Mouse (Mus musculus) gastrocnemius, postnatal 4 days (tissue): ENCODE results near the gene Col5a3. TPM values are rescaled to one million over a fixed set of nuclear protein-coding genes. Genes with fewer than 3 reads are reported as not detected.

ENCODE experiments used
- DNase-seq, 2 experiments: peaks; one replicate each; pipeline ENCODE4 v3.0.0; 2021 to 2022; ENCODE audit warnings: low spot score in 2 of 2, mixed read lengths in 2 of 2
- total RNA-seq, 2 experiments: library from RNA; stranded (reverse); gene quantifications; 2 replicates each; pipeline ENCODE4 v1.2.3; 2021

The Col5a3 gene
- total RNA-seq, 2 experiments from 2014 or later, result 156 to 159 TPM

DNA sequence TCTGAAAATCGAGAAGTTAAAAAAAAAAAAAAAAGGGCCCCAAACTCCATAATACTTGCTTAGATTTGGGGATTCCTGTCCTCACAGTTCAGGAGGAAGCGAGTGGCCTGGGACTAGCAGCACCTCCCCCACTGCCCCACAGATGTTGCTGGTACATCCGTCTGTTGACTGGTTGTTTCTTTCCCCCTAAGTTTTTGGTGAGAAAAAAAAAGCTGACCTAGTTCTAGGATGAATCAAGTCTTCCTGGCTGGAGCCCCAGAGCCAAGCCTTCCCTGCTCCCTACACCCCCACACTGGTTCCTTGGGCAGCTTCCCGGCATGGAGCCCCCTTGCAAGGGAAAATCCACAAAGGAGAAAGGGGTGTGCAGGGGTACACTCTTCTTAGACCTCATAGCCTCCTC lies 4.6 kb downstream of the Col5a3 start:
- DNase-seq, result no peak

DNA sequence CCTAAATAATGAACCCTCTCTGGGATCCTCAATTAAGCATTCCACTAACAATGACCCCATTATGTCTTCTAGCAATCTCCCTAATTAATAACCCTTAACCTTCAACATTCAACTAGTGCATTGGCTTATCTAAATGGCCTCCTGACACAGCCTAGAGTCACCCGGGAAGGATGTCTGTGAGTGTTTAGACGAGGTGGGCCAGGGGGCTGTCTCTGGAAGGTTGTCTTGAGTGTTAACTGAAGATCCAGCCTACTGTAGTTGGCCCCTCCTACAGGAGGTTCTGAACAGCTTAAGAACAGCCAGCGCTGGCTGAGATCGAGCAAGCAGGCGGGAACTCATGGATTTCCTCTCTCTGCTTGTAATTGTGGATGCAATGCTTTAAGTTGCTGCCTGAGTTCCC lies 9.2 kb downstream of the Col5a3 start:
- DNase-seq, result no peak

DNA sequence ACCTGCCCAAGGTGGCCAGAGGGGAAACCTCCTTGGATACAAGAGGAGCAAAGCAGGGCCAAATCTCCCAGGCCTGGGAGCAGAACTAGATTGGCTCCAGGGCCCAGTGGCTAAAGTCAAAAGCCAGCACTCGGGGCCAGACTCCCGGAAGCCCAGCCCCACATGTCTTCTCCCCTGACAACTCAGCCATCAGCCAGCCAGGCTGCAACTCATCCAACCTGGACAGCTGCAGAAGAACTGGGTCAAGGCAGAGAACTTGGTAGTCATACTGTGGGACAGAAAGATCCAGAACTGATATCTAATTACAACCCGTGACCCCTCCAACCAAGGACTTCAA lies 9.7 kb downstream of the Col5a3 start:
- peak in 1 of 2 experiments; percentile 54 for DNase-seq

DNA sequence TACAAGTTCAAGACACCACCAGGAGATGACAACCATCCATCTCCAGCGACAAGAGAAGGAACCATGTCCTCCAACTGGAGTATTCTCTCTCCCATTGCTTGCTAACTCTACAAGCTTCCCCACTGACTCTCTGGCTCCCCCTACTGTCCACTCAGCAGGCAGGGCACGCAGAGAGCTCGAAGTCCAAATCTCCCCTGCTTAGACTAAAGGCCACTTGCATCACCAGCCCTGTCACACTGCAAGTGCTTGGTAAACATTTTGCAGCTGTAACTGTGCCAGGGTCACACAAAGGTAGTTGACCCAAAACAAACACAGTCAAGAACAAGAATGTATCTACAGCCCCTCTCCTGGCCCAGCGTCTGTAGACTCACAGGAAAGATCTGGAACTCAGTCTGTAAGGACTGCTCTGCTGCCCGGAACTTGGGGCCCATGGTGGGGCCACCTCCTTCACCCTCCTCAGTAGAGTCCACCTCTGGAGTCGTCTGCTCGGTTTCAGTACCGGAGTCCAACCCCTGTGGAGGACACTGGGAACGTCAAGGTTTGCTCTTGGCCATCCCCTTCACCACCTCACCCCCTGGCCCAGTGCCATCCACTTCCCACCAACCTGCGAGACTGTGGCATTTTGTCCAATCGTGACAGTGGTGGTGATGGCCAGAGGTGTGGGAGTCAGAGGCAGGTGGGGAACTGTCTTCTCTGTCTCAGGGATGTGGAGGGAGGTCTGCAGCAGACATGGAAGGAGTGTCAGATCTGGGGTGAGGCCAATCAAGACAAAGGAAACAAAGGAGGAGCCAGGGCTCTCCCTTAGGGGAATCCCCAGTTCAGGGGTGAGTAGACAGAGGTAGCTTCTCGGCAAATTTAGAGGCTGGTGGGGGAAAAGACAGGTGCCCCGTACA lies 10.4 kb downstream of the Col5a3 start:
- DNase-seq, result peak in 1 of 2 experiments; percentile 65

DNA sequence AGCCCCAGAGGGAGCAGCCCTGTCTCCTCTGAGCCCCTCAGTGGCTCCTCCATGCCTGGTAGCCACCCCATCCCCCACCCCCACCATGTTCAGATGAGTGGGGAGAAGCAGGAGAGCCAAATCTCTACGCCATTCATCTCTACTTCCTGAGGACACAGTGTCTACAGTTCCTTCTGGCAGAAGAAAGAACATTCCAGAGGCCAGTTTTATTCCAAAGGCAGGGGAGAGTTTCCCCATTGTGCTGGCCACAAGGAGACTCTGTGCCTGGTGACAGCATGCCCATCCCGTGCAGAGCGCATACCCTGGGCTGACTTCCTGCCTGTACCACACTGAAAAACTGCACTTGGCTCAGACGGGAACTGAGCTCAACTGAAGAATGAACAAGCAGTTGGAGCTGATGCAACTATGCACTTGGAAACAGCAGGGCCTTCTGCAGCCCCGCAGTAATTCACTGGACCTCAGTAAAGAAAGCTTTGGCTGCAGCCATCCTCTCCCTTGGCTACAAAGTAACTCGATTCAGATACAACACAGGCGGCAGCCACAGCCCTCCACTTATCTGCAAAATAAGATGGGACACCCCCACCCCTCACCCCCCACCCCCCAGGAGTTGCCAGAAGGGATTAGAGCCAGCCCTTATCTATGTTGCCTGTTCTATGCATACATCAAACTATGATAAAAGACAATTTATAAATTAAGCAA lies 20.6 kb downstream of the Col5a3 start:
- peak in 1 of 2 experiments; percentile 55 for DNase-seq

DNA sequence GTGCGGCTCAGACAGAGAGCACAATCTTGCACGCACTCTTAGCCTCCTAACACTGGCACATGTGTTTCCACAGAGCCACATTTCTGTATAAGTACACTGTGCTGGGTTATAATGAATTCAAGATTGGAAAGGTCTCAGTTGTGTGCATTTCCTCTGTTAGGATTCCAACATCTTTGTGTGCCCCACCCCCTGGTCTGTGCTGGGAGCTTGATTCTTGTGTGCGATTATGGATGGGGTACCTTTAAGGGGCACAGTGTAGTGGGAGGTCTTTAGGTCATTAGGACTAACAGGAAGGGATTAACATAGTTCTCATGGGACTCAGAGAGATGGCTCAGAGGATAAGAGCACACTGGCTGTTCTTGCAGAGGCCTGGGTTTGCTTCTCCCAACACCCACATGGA lies 24.5 kb downstream of the Col5a3 start:
- DNase-seq, result no peak

DNA sequence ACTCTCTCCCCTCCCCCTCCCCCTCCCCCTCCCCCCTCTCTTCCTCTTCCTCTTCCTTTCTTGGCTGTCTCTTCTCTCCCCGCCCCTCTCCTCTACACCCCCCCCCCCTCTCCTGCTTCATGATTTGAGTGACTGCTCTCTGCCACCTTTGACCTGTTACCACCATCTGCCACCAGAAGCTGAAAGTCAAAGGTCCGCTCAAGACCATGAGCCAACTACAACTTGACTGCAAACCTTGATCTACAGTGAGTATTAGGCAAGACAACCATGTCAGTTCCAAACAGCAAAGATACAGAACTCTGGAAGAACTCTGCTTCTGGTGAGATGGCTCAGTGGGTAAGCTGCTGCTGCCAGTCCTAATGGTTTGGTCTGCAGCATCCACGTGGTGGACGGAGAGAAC lies 25.2 kb downstream of the Col5a3 start:
- DNase-seq, result no peak

DNA sequence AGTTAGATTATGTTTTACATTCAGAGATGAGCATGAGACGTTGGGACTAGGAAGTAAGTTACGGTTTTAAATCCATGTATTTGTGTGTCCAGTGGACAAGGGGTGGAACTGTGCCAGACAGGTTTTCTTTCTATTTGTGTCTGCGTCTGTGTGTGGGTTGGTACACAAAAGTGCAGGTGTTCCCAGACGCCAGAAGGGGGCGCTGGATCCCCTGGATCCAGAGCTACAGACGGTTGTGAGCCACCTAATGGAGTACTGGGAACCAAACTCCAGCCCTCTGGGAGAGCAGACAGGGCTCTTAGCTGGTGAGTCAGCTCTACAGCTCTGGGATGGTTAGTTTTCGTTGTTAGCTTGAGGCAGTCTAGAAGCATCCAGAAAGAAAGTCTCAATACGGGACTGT lies 26.9 kb downstream of the Col5a3 start:
- no peak for DNase-seq

DNA sequence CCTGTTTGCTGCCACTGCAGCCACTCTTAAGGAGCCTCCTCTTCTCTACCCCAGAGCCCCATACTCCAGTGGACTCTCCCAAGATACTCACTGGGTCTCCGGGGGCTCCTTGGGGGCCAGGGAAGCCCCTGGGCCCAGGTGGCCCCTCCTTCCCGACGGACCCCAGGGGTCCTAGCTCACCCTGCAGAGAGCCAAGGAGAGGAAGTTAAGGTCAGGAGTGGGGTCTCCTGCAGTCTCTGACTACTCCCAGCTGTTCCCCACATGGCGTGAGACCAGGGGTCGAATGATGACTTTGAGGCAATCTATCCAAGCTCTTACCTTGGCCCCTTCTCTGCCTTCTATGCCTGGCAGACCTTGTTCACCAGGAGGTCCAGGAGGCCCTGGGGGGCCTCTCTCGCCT lies 29.8 kb downstream of the Col5a3 start:
- DNase-seq, result no peak

DNA sequence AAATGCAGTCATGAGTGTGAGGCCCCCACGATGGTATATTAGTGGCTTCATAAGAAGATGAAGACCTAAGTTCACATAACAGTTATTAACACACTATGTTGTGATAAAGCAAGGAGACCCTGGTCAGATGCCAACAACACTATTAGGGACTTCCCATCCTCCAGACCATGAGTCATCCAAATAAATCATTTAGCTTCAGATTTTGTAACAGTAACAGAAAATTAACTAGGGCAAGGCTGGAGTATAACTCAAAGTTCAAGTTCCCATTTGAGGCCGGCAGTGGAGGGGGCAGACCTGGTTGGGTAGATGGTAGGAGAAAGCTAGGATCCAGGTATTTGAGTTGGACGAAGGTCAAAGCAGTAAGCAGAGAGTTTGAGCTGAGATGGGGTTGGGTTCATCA lies 33.6 kb downstream of the Col5a3 start:
- DNase-seq, result no peak

DNA sequence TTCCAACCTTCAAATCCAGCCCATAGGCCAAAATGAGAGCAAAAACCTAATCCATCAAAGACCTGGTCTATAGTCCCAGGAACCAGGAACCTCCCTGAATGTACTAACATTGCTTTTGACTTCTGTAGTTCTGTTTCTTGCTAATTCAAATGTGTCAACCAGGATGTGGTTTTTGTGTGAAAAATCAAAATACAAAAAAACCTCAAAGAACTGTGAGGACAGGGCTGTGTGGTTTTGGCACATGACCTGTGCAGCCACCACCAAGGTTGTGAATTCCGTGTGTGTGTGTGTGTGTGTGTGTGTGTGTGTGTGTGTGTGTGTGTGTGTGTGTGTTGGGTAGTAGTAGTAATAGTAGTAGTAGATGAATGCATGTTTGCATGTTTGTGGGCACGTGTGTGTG lies 49.6 kb downstream of the Col5a3 start:
- no peak for DNase-seq

DNA sequence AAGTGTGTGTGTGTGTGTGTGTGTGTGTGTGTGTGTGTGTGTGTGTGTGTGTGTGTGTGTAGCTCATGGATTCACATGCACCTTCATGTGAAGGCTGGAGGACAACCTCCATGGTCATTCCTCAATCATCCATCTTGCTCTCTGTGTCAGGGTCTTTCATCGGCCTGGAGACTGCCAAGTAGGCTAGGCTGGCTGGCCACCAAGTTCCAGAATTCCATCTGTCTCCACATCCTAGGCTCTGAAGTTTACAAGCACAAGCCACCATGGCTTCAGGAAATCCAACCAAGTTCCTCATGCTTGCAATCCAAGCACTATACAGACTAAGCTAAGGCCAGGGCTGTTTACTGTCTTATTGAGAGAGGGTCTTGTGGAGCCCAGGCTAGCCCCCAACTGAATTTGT lies 51.8 kb downstream of the Col5a3 start:
- DNase-seq, result peak in 1 of 2 experiments; percentile 42

DNA sequence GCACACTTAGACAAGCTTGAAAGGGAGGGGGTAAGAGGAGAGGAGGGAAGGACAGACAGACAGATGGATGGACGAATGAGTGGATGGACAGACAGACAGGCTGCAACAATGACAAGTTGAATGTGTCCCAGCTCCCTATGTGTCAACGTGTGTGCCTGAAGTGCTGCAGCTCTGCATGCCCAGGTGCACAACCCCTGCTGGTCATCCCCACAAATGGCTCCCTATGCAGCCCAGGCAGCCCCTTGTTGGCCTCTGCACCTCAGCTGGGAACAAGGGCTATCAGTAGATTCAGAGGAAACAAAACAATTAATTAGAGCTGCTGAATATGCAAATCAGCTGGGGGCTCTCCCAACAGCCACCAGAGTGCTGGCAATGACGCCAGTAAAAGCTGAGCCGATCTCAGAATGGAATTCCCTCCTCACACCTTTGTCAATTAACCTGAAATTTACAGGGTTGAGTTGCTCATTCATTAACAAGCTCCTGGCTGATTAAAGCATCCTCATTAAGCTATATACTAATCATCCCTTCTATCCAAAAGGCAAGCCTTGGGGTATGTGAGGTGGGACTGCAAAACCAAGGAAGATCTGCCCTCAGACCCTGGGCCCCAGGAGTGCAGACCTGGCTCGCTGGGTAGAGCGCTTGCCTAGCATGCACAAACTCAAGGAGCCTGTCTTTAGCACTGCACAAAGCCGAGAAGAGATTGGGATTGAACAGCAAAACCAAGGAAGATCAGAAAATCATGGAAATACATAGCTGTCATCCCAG lies 52.5 kb downstream of the Col5a3 start:
- DNase-seq, result no peak

DNA sequence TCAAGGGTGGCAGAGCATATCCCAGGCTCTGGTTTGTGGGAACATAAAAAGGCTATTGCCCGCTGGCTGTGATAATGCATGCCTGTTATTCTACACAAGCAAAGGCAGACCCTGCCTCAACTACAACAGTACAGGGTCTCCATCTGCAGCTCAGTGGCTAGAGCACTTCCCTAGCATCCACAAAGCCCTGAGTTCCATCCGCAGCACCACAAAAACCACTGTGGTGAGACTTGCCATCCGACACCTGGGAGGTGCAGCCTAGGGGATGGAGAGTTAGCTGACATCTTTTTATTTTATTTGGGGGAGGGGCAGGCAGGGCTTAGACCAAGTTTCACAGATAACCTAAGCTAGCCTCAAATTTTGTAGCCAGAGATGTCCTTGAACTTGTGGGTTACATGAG lies 53.5 kb downstream of the Col5a3 start:
- no peak for DNase-seq

DNA sequence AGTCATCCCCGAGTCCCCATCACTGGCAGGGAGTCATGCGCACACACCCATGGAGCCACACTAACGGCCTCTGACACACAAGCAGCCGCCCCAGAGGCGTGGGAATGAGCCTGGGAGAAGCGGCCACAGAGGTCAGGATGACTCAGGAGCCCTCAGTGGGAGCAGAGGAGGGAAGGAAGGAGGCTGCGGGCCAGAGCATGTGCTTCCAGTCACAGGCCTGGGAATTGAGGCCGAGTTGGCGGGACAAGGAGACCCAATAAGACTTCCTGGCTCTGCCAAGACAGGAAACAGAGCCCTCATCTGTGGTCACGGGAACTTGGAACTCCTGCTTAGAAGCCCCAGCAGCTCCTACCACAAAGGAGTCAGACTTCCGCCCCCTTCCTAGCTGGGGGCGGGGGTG lies 54.1 kb downstream of the Col5a3 start:
- peak; percentile 47 to 72 for DNase-seq

DNA sequence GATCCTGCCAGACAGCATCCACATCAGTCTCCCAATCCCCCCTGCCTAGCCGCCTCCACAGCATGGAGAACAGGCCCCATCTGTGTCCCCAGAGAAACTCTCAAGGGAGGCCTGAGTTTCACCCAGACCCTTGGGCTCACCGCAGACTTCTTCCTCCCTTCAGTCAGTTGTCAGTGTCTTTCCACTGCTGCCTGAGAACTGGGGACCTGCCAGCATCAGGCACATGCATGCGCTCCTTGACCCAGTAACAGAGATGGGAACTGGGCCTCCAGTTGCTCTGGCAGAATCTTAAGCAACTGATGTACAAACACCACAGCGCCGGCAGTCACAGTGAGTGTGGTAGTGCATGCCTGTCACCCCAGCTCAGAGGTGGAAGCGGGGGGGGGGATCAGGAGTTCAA lies 56.0 kb downstream of the Col5a3 start:
- DNase-seq, result no peak

DNA sequence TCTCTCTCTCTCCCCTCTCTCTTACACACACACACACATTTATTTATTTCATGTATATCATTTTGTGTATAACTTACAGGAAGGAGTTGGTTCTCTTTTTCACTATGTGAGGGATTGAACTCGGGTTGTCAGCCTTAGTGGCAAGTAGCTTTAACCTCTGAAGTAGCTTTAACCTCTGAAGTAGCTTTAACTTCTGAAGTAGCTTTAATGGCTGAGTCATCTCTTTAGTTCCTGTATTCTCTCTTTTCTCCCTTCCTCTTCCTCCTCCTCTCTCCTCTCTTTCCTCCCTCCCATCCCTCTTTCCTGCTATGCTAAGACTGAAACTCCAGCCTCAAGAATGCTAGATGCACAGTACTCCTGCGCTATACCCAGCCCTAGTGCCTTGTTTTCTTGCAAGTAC lies 56.6 kb downstream of the Col5a3 start:
- no peak for DNase-seq

DNA sequence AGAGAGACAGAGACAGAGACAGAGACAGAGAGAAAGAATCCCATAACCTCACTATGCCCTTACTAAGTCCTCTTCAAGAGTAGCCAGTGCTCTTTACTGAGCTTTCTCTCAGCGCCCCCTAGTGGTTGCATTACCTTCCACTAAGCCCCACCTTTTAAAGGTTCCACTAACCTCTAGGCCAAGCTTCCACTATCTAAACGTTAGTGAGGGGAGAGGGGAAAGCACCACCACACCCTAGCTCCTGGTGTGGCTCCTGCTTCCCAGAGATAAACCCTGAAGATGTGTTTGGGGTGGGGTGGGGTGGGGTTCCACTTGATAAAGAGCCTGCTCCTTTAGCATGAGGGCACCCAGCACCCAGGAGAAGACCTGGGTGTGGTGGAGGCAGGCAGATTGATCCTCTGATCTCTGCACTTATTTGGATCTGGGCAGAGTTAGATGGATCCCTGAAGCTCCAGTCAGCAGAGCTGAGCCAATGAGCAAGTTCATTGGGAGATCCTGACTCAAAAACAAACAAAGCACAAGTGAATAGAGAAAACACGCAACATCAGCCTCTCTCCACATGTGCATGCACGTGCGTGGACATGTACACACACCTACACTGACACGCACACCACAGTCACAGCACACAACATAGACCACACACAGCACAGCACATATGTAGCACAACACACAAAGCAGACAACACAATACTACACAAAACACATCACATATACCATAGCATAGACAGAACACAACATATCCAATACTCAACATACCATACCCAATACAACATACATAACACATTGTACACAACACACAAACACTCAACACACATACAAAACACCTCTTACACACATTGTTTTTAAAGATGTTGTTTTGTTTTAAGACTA lies 57.5 kb downstream of the Col5a3 start:
- DNase-seq, result peak; percentile 69 to 71

DNA sequence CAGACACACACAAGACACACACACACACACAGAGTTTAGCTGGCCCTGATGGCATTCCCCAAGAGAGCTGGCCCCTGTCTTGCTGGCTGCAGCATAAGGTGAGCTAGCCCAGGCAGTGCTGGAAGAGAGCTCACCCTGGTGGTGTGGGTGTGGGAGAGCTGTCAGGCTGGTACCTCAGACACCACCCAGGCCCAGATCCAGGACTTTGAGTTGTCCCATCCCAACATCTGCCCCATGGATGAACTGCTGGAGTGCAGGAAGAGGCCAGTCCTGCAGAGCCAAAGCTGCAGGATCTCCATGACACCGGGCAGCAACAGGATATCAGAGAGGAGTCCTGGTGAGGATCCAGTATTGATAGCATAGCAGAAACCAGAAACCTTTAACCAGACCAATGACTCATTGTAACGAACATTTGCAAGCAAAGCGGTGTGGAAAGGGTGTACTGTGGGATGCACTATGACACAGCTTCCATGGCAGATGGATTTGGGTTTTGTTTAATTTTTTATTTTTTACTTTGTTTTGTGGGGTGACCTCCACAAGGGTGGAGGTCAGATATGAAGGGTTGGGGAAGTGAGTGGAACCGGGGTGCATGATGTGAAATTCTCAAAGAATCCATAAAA lies 58.7 kb downstream of the Col5a3 start:
- DNase-seq, result no peak

DNA sequence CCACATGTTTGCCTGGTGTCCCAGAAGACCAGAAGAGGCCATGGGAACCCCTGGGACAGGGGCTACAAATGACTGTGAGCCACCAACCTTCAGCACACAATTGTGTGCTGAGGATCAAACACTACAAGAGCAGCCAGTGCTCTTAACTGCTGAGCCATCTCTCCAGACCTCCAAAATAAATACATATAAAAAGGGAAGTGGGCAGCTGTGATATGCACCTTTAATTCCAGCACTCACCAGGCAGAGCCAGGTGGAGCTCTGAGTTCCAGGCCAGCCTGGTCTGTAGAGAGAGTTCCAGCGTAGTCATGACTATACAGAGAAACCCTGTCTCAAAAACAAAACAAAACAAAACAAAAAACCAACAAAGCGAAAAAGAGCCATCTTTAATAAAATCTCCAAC lies 60.5 kb downstream of the Col5a3 start:
- no peak for DNase-seq
